Mouse (Mus musculus) midbrain, embryonic 14.5 days (tissue): ENCODE measurements around the gene Kbtbd3. TPM values are rescaled to one million over a fixed set of nuclear protein-coding genes. Genes with fewer than 3 reads are reported as not detected.

Experiments used
- ATAC-seq: fragments of 200-750 bp; cut with Nextera tagmentation; 2 replicates; pipeline ENCODE4 v1.8.0; 2017; ENCODE audit warnings: moderate number of reproducible peaks, moderate library complexity; ENCODE audit not compliant: low FRiP score, low TSS enrichment
- DNase-seq: peaks from one replicate; pipeline ENCODE4 v3.0.0-alpha.2; 2015
- H3K27ac ChIP-seq: fragments of 300-500 bp; sonication (generic); replicated peaks from 2 replicates; pipeline ENCODE4 v1.5.1; 2014; ENCODE audit warnings: mild to moderate bottlenecking, low read depth, low read length, moderate library complexity
- H3K27me3 ChIP-seq: fragments of 300-500 bp; sonication (generic); 2 replicates; pipeline ENCODE4 v1.6.1; 2014; ENCODE audit warnings: low read length, control low read depth, mixed read lengths; ENCODE audit not compliant: control insufficient read depth, insufficient read depth
- H3K36me3 ChIP-seq: fragments of 300-500 bp; sonication (generic); 2 replicates; pipeline ENCODE4 v1.6.1; 2014; ENCODE audit warnings: low read length, control low read depth; ENCODE audit not compliant: control insufficient read depth, insufficient read depth
- H3K4me1 ChIP-seq: fragments of 300-500 bp; sonication (generic); 2 replicates; pipeline ENCODE4 v1.6.1; 2014; ENCODE audit warnings: mild to moderate bottlenecking, antibody characterized with exemption, low read length, control low read depth; ENCODE audit not compliant: control insufficient read depth, insufficient read depth
- H3K4me2 ChIP-seq: fragments of 300-500 bp; sonication (generic); 2 replicates; pipeline ENCODE4 v1.6.1; 2014; ENCODE audit warnings: mild to moderate bottlenecking, low read length, moderate library complexity
- H3K4me3 ChIP-seq: fragments of 300-500 bp; sonication (generic); replicated peaks from 2 replicates; pipeline ENCODE4 v1.5.1; 2014; ENCODE audit warnings: low read depth, low read length
- H3K9ac ChIP-seq: fragments of 300-500 bp; sonication (generic); replicated peaks from 2 replicates; pipeline ENCODE4 v1.6.1; 2014; ENCODE audit warnings: mild to moderate bottlenecking, low read length, moderate library complexity
- H3K9me3 ChIP-seq: fragments of 300-500 bp; sonication (generic); 2 replicates; pipeline ENCODE4 v1.6.1; 2016; ENCODE audit warnings: low read length, control low read depth, mixed read lengths; ENCODE audit not compliant: control insufficient read depth
- WGBS: fragments of 180-500 bp; shearing (Covaris S2); extraction: QIAGEN DNeasy Blood & Tissue Kit; methylation state at CpG from one replicate; pipeline ENCODE4 v1.1.7; 2014; 5-methylcytosine and 5-hydroxymethylcytosine counted together
- polyA plus RNA-seq: library from polyadenylated mRNA; unstranded; fragments of >200 nt; fragmentation: Nextera tagmentation; extraction: Ambion mirVana; gene quantifications from 2 replicates; pipeline ENCODE4 v1.2.1, GENCODE M21; 2014

Gene Kbtbd3
- polyA plus RNA-seq, result 10.1 and 11.3 TPM in 2 replicates

GRCm38 (mm10) chr9:4309351-4310085, at the start of gene Kbtbd3, which contains the start of gene Aasdhppt:
TSS of gene Kbtbd3 (plus strand) at chr9:4309833.
TSS of gene Aasdhppt (minus strand) at chr9:4309471.
- H3K4me3 ChIP-seq, result peak within 1 kb of the TSS; percentile 72
- no peaks in the 10 kb centered on the region for H3K36me3 ChIP-seq
- under 1% methylated on average over 53 of the region's 53 CpGs for WGBS
- peak within 1 kb of the TSS; percentile 78 for H3K4me2 ChIP-seq
- no peaks in the 10 kb centered on the region for H3K27me3 ChIP-seq
- peaks cover 18% of the 10 kb centered on the region for H3K4me1 ChIP-seq
- peak; percentile 100 for DNase-seq
- peak within 1 kb of the TSS; percentile 86 for H3K9ac ChIP-seq
- H3K27ac ChIP-seq, result peak within 1 kb of the TSS; percentile 93
- peak; percentile 96 for ATAC-seq
- H3K9me3 ChIP-seq, result no peaks in the 10 kb centered on the region

- Histone ChIP-seq H3K27me3 (no peaks in the 10 kb centered on the region), H3K4me2 (0 out of 2 replicates have a peak overlapping the region, but pooled peaks have one; percentile 10), H3K27ac (no peak overlapping the region), H3K9ac (no peak overlapping the region), H3K36me3 (no peaks in the 10 kb centered on the region), H3K4me3 (peak overlapping the region; percentile 17; the same call in 1 of the 2 replicates), H3K4me1 (no peaks in the 10 kb centered on the region), H3K9me3 (peaks cover 8% of the 10 kb centered on the region)
- 69% methylated on average over 65 of the region's 65 CpGs for WGBS
- ATAC-seq, result peak; percentile 66
- DNase-seq, result peak; percentile 82
Observed at GRCm38 (mm10) chr9:4259841-4260745, 49.5 kb upstream of the Kbtbd3 start.

GRCm38 (mm10) chr9:4260746-4261090, 48.9 kb upstream of the Kbtbd3 start:
- H3K9me3 ChIP-seq, result peaks cover 8% of the 10 kb centered on the region
- H3K4me2 ChIP-seq, result no peak overlapping the region
- H3K9ac ChIP-seq, result no peak overlapping the region
- H3K4me1 ChIP-seq, result no peaks in the 10 kb centered on the region
- no peak overlapping the region for H3K27ac ChIP-seq
- no peak for ATAC-seq
- H3K4me3 ChIP-seq, result peak overlapping the region; percentile 17; the same call in 1 of the 2 replicates
- WGBS, result 71% methylated on average over 12 of the region's 12 CpGs
- H3K36me3 ChIP-seq, result no peaks in the 10 kb centered on the region
- H3K27me3 ChIP-seq, result no peaks in the 10 kb centered on the region
- no peak for DNase-seq

- Histone ChIP-seq H3K27ac (no peak overlapping the region), H3K9ac (no peak overlapping the region), H3K27me3 (no peaks in the 10 kb centered on the region), H3K9me3 (no peaks in the 10 kb centered on the region), H3K4me3 (no peak overlapping the region), H3K4me2 (no peak overlapping the region), H3K4me1 (no peaks in the 10 kb centered on the region), H3K36me3 (no peaks in the 10 kb centered on the region)
- DNase-seq (no peak), ATAC-seq (peak; percentile 4; the same call in 1 of the 2 replicates)
- WGBS, result 98% methylated on average over 3 of the region's 3 CpGs
Observed at GRCm38 (mm10) chr9:4266881-4267280, 42.8 kb upstream of the Kbtbd3 start.

GRCm38 (mm10) chr9:4283850-4284249, 25.8 kb upstream of the Kbtbd3 start:
- Histone ChIP-seq H3K9me3 (no peaks in the 10 kb centered on the region), H3K27ac (no peak overlapping the region), H3K4me3 (no peak overlapping the region), H3K4me2 (no peak overlapping the region), H3K9ac (no peak overlapping the region), H3K36me3 (no peaks in the 10 kb centered on the region), H3K27me3 (no peaks in the 10 kb centered on the region), H3K4me1 (no peaks in the 10 kb centered on the region)
- DNase-seq, result no peak
- WGBS, result 6% methylated on average over 3 of the region's 3 CpGs
- 0 out of 2 replicates have a peak, but pooled peaks have one; percentile 34 for ATAC-seq

- H3K36me3 ChIP-seq, result peaks cover 26% of the 10 kb centered on the region; the same call in 1 of the 2 replicates
- no peak overlapping the region for H3K4me2 ChIP-seq
- ATAC-seq (no peak), DNase-seq (no peak)
- 91% methylated on average over 2 of the region's 2 CpGs for WGBS
- H3K9me3 ChIP-seq, result no peaks in the 10 kb centered on the region
- no peaks in the 10 kb centered on the region for H3K27me3 ChIP-seq
- no peak overlapping the region for H3K4me3 ChIP-seq
- H3K27ac ChIP-seq, result no peak overlapping the region
- H3K9ac ChIP-seq, result no peak overlapping the region
- H3K4me1 ChIP-seq, result no peaks in the 10 kb centered on the region
Observed at GRCm38 (mm10) chr9:4300466-4300865, 9.2 kb upstream of the Kbtbd3 start.

GRCm38 (mm10) chr9:4304867-4305266, 4.8 kb upstream of the Kbtbd3 start:
- Histone ChIP-seq H3K27ac (no peak overlapping the region), H3K4me1 (peaks cover 7% of the 10 kb centered on the region), H3K4me2 (no peak overlapping the region), H3K9ac (no peak overlapping the region), H3K36me3 (peaks cover 15% of the 10 kb centered on the region; the same call in 1 of the 2 replicates), H3K4me3 (no peak overlapping the region), H3K27me3 (no peaks in the 10 kb centered on the region), H3K9me3 (no peaks in the 10 kb centered on the region)
- ATAC-seq, result no peak
- peak; percentile 35 for DNase-seq
- 54% methylated on average over 1 of the region's 1 CpGs for WGBS

- Histone ChIP-seq H3K4me2 (peak overlapping the region; percentile 78), H3K4me1 (peaks cover 18% of the 10 kb centered on the region), H3K9ac (peak overlapping the region; percentile 67), H3K27me3 (no peaks in the 10 kb centered on the region), H3K4me3 (peak overlapping the region; percentile 72), H3K36me3 (no peaks in the 10 kb centered on the region), H3K9me3 (no peaks in the 10 kb centered on the region), H3K27ac (peak overlapping the region; percentile 93)
- WGBS, result under 1% methylated on average over 36 of the region's 36 CpGs
- peak; percentile 46 for DNase-seq
- ATAC-seq, result peak; percentile 61
Observed at GRCm38 (mm10) chr9:4308628-4309350, 844 bp upstream of the Kbtbd3 start.
